Mouse (Mus musculus) testis, postnatal 14 days (tissue): ENCODE data around the gene Grhl3.
A peak's percentile ranks its signal among the peaks of the same experiment; 100 is the strongest.

ENCODE experiments used
- DNase-seq: peaks from one replicate; pipeline ENCODE4 v3.0.0; 2021; ENCODE audit warnings: low spot score

Grhl3 gene

GRCm38 (mm10) chr4:135493691-135494520 is 79.5 kb downstream of the Grhl3 start:
- DNase-seq: peak; percentile 25

GRCm38 (mm10) chr4:135493271-135493670 is 80.2 kb downstream of the Grhl3 start:
- no peak for DNase-seq
